Comparison of ENCODE assay signal across 16 mouse cellular contexts in genomic region chr6:115982889-115983288, GRCm38 (mm10). TPM values are rescaled to one million over a fixed set of nuclear protein-coding genes. Genes with fewer than 3 reads are reported as not detected.
DNase-seq lines count a peak whose midpoint lies in the region; ATAC-seq and TF ChIP-seq lines count a peak whose summit lies in the region.
"Had no signal": no experiment of that assay in that cellular context is flagged by ENCODE, and none has a peak within 500 bp of the region (broad histone marks: within the 10 kb centered on the region; RNA-seq: fewer than 3 reads in every experiment).

No protein-coding gene starts in this region.

- no peaks in the 10 kb centered on the region for H3K27me3 ChIP-seq in heart, postnatal 0 days (ENCODE audit: control insufficient read depth, insufficient read depth, low read length)
- 0 out of 2 replicates have a peak, but pooled peaks cover 4% of the 10 kb centered on the region for H3K27me3 ChIP-seq in limb, embryonic 15.5 days
- H3K27me3 ChIP-seq: liver, embryonic 15.5 days had no signal

- no peak overlapping the region for H3K9ac ChIP-seq in heart, postnatal 0 days (replicated peaks; ENCODE audit: low read depth, low read length)
- H3K9ac ChIP-seq in limb, embryonic 15.5 days: no peak overlapping the region
- H3K9ac ChIP-seq: liver, embryonic 15.5 days had no signal

- H3K4me3 ChIP-seq in left cerebral cortex, adult 2 months: peak overlapping the region; percentile 20
- no peak overlapping the region for H3K4me3 ChIP-seq in heart, postnatal 0 days (ENCODE audit: low read depth, low read length)
- no peak overlapping the region for H3K4me3 ChIP-seq in limb, embryonic 15.5 days
- H3K4me3 ChIP-seq: liver, embryonic 15.5 days; midbrain, embryonic 10.5 days had no signal

- H3K27ac ChIP-seq in left cerebral cortex, adult 2 months: peak overlapping the region; percentile 79
- no peak overlapping the region for H3K27ac ChIP-seq in heart, postnatal 0 days (ENCODE audit: low read depth)
- H3K27ac ChIP-seq in limb, embryonic 15.5 days: peak overlapping the region; percentile 55; the same call in 1 of the 2 replicates
- H3K27ac ChIP-seq: liver, embryonic 15.5 days; midbrain, embryonic 10.5 days had no signal

- intact Hi-C loops in left cerebral cortex, adult 2 months (cut with DNase I): no loop called here

- ATAC-seq in heart, postnatal 0 days (ENCODE audit: insufficient read depth, low read depth): no peak
- no peak for ATAC-seq in limb, embryonic 15.5 days (ENCODE audit: insufficient number of reproducible peaks, low FRiP score, low TSS enrichment, low read depth)
- no peak for ATAC-seq in cerebellum, adult (ENCODE audit: insufficient number of reproducible peaks, low FRiP score, low TSS enrichment)

- peak; percentile 42 for DNase-seq in gastrocnemius, postnatal 25 days
- DNase-seq in gastrocnemius, postnatal 4 days (ENCODE audit: low spot score in 2 of 2): no peak
- DNase-seq in left cerebral cortex, adult 2 months (ENCODE audit: extremely low spot score in 1 of 2, low spot score in 2 of 2): no peak
- DNase-seq in left cerebral cortex, adult 18-20 months (ENCODE audit: low spot score in 2 of 2): no peak
- no peak for DNase-seq in heart, postnatal 0 days (ENCODE audit: low spot score)
- no peak for DNase-seq in thymus, postnatal 0 days (ENCODE audit: low spot score)
- DNase-seq: cerebellum, adult 9-11 months; retina, postnatal 1 day; thymus, postnatal 14 days had no signal

- H3K36me3 ChIP-seq in heart, postnatal 0 days (replicated peaks; ENCODE audit: control insufficient read depth, insufficient read depth, low read length): peaks cover 21% of the 10 kb centered on the region
- H3K36me3 ChIP-seq in limb, embryonic 15.5 days: 0 out of 2 replicates have a peak, but pooled peaks cover 3% of the 10 kb centered on the region
- H3K36me3 ChIP-seq: G1E; liver, embryonic 15.5 days; midbrain, embryonic 10.5 days had no signal

- no peak for TF ChIP-seq EP300 in heart, postnatal 0 days (IDR thresholded peaks at IDR 0.05; ENCODE audit: low read depth)

- no peak for TF ChIP-seq CTCF in left cerebral cortex, adult 2 months (IDR thresholded peaks at IDR 0.05)
- TF ChIP-seq CTCF in heart, postnatal 0 days (IDR thresholded peaks at IDR 0.05; ENCODE audit: low read depth): no peak

- peaks cover 14% of the 10 kb centered on the region for H3K4me1 ChIP-seq in heart, postnatal 0 days (ENCODE audit: control insufficient read depth, insufficient read depth)
- peaks cover 49% of the 10 kb centered on the region for H3K4me1 ChIP-seq in limb, embryonic 15.5 days

- H3K9me3 ChIP-seq in heart, postnatal 0 days (replicated peaks; ENCODE audit: control insufficient read depth, low read length): no peaks in the 10 kb centered on the region
- no peaks in the 10 kb centered on the region for H3K9me3 ChIP-seq in limb, embryonic 15.5 days
- H3K9me3 ChIP-seq: G1E; liver, embryonic 15.5 days; midbrain, embryonic 10.5 days had no signal

- H3K4me2 ChIP-seq in heart, postnatal 0 days (ENCODE audit: low read depth, low read length): peak overlapping the region; percentile 10; the same call in 1 of the 2 replicates
- no peak overlapping the region for H3K4me2 ChIP-seq in limb, embryonic 15.5 days
- H3K4me2 ChIP-seq: liver, embryonic 15.5 days had no signal

- 68% methylated on average over 7 of the region's 7 CpGs for WGBS in heart, postnatal 0 days
- WGBS in limb, embryonic 15.5 days: 54% methylated on average over 7 of the region's 7 CpGs

RNA-seq across cellular contexts. Expression of gene Plxnd1, which starts 11.9 kb away (rescaled TPM):
- 10 to 100 TPM; 25.7 TPM for total RNA-seq in gastrocnemius, postnatal 25 days (2021)
- 100 to 1,000 TPM; 125 to 133 TPM for total RNA-seq in gastrocnemius, postnatal 4 days (2021)
- total RNA-seq in left cerebral cortex, adult 2 months (2021): 100 to 1,000 TPM; 127 to 131 TPM
- total RNA-seq in left cerebral cortex, adult 18-20 months (2021): 100 to 1,000 TPM; 103 to 123 TPM
- total RNA-seq in heart, postnatal 0 days (2014; rRNA removed; ENCODE audit: low replicate concordance): 82.4 and 166 TPM in 2 replicates
- polyA plus RNA-seq in heart, postnatal 0 days (2015; fragmentation: Nextera tagmentation; extraction: Ambion mirVana): 28.1 and 37.7 TPM in 2 replicates
- 31.7 and 32.2 TPM in 2 replicates for polyA plus RNA-seq in limb, embryonic 15.5 days (2015; fragmentation: Nextera tagmentation; extraction: Ambion mirVana)
- polyA plus RNA-seq in thymus, postnatal 0 days (2015; fragmentation: Nextera tagmentation; extraction: Ambion mirVana): 45.4 and 47.4 TPM in 2 replicates

RNA-seq across cellular contexts. Expression of gene H1foo, which starts 38.2 kb away (rescaled TPM):
- total RNA-seq in gastrocnemius, postnatal 25 days (2021): not detected
- total RNA-seq in gastrocnemius, postnatal 4 days (2021): not detected
- total RNA-seq in left cerebral cortex, adult 2 months (2021): not detected
- not detected for total RNA-seq in left cerebral cortex, adult 18-20 months (2021)
- not detected in 2 replicates for total RNA-seq in heart, postnatal 0 days (2014; rRNA removed; ENCODE audit: low replicate concordance)
- polyA plus RNA-seq in heart, postnatal 0 days (2015; fragmentation: Nextera tagmentation; extraction: Ambion mirVana): not detected in 2 replicates
- not detected in 2 replicates for polyA plus RNA-seq in limb, embryonic 15.5 days (2015; fragmentation: Nextera tagmentation; extraction: Ambion mirVana)
- 0.23 and 0.28 TPM in 2 replicates for polyA plus RNA-seq in thymus, postnatal 0 days (2015; fragmentation: Nextera tagmentation; extraction: Ambion mirVana)
- total RNA-seq: G1E; hematopoietic stem cell, adult 5-6 weeks had no signal
- polyA plus RNA-seq: embryonic facial prominence, embryonic 11.5 days; G1E; liver, embryonic 15.5 days; midbrain, embryonic 10.5 days had no signal

RNA-seq across cellular contexts. Expression of gene Rho, which starts 51.3 kb away (rescaled TPM):
- under 1 TPM in 1 of 2 experiments, not detected in 1; 0.20 TPM for total RNA-seq in gastrocnemius, postnatal 25 days (2021)
- total RNA-seq in gastrocnemius, postnatal 4 days (2021): under 1 TPM; 0.62 to 0.93 TPM
- total RNA-seq in left cerebral cortex, adult 2 months (2021): under 1 TPM; 0.56 to 0.79 TPM
- total RNA-seq in left cerebral cortex, adult 18-20 months (2021): under 1 TPM; 0.63 to 0.70 TPM
- 1.3 TPM in 1 of 2 replicates, not detected in the other for total RNA-seq in heart, postnatal 0 days (2014; rRNA removed; ENCODE audit: low replicate concordance)
- polyA plus RNA-seq in heart, postnatal 0 days (2015; fragmentation: Nextera tagmentation; extraction: Ambion mirVana): 0.04 TPM in 1 of 2 replicates, not detected in the other
- polyA plus RNA-seq in limb, embryonic 15.5 days (2015; fragmentation: Nextera tagmentation; extraction: Ambion mirVana): 0.12 and 0.16 TPM in 2 replicates
- polyA plus RNA-seq in thymus, postnatal 0 days (2015; fragmentation: Nextera tagmentation; extraction: Ambion mirVana): 0.10 TPM in 1 of 2 replicates, not detected in the other
- polyA plus RNA-seq: G1E; liver, embryonic 15.5 days had no signal
